Mouse (Mus musculus) regulatory T cell (primary cell): Measurements from ENCODE around the gene Polr3b.

ENCODE experiments used
- in situ Hi-C: fragments of 300-600 bp; cut with MboI, MseI; formaldehyde crosslinking; loops from one replicate; pipeline ENCODE4 v1.15.1; 2025; ENCODE audit warnings: high pct_unique_total_duplicates

Polr3b gene

GRCm38 (mm10) chr10:84621826-84622790, at the start of gene Polr3b:
Gene Polr3b, plus strand, starts transcription at chr10:84622292.
- in situ Hi-C loops: no loop called here

GRCm38 (mm10) chr10:84573671-84574420, 48.2 kb upstream of the Polr3b start:
- in situ Hi-C loops: no loop called here

DNA sequence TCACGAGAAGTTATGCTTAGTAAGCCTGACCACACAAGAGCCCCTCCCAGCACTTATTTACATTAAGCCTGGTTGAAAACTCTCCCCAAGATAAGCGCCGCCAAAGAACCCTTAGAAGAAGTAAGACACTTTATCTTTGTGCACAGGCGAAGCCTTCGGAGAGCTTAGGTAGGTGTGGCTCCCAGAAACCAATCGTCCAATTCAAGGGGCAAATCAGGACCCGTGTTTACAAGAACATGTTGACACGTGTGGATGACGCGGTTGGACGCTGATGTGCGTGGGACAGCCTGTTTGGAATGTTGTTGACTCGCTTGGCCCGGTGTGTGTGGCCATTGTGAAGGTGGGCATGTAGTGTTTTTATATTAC, 46.1 kb upstream of the Polr3b start:
- in situ Hi-C loops: no loop called here

DNA sequence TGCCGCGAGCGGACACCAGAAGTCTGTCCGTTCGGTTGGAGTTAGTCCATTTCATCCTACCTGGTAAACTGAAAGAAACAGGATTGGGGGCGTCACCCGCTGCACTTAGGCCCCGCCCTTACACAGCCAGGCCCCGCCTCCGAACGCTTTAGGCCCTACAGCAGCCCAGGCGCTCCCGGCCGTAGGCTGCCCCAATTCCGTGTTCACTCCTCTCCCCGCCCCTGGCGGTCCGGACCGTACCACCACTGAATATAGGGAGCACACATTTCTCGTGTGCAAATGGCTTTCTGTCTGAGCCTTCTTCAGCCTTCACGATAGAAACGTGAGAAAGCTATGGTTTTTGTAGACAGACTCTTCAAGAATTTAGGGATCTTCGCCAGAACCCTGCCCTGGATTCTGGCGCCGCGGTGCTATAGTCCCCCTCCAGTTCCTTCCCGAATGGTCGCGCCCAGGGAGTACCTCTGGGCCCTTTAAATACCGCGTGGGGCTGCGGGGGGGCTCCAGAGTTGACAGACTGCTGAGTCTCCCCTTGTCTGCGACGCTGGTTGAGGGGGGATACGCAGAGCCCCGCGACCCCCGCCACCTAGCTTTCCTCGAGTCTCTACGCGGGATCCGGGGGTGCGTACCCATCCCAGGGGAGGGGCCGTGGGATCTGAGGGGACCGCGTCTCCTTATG, 45.6 kb upstream of the Polr3b start, which contains the start of gene Tcp11l2:
Gene Tcp11l2 (plus strand): TSS at position 232 of the 676 bp plus-strand sequence.
- in situ Hi-C loops: no loop called here

- in situ Hi-C loops: no loop called here
These were observed 44.9 kb upstream of the Polr3b start for GRCm38 (mm10) chr10:84577071-84577727.

- in situ Hi-C loops: no loop called here
These were observed 43.4 kb upstream of the Polr3b start for GRCm38 (mm10) chr10:84578738-84579137.

DNA sequence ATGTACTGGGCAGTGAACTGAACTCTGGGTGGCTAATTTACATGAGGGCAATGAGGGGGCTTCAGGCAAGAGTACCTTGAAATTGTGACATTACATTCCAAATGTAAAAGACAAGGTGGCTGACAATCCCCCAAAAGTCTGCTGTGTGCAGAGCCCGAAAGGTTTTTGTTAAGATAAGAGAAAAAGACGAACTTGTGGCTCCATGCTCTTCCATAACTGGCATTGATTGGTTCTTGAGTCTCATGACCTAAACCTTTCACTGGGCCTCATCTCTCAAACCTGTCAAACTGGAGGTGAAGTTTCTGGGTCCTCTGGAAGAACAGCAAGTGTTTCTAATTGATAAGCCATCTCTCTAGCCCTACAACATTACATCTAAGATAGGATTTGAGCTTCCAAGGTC, 42.6 kb upstream of the Polr3b start:
- in situ Hi-C loops: no loop called here

- in situ Hi-C loops: no loop called here
These were observed 40.9 kb upstream of the Polr3b start for GRCm38 (mm10) chr10:84581191-84581590.

- in situ Hi-C loops: no loop called here
These were observed 39.9 kb upstream of the Polr3b start for GRCm38 (mm10) chr10:84582236-84582635.

DNA sequence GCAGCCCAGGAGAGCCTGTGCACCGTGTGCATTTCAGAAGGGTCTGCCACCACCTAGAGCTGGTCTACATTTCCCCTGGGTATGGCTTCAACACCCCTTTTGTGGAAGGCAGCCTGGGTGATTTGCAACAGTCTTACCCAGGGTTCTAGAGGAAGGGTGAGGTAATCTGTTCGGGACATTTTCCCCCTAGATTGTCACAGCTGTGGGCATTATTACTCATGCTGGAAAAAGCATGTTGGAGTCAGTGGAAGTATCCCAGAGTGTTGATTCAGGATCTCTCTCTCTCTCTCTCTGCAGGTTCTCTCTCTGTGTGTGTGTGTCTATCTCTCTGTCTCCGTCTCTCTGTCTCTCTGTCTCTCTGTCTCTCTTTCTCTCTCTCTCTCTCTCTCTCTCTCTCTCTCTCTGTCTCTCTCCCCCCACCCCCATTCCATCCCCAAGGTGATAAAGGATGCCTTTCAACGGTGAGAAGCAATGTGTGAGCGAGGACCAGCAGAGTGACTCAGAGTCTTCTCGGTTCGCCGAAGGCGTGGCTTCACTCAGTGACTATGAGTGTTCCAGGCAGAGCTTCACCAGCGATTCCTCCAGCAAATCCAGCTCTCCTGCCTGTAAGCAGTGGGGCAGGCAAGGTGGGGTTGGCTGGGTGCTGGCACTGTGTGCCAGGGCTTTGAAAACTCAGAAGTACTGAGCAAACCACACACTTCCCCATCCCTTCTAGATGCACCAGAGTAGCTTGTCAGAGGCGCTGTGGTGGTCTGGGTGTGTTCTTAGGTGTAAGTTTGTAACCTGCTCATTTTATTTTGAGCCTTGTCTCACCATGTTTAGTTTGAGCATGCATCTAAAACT, 37.4 kb upstream of the Polr3b start:
- in situ Hi-C loops: no loop called here

- in situ Hi-C loops: no loop called here
These were observed 36.8 kb upstream of the Polr3b start for GRCm38 (mm10) chr10:84585294-84585650.

DNA sequence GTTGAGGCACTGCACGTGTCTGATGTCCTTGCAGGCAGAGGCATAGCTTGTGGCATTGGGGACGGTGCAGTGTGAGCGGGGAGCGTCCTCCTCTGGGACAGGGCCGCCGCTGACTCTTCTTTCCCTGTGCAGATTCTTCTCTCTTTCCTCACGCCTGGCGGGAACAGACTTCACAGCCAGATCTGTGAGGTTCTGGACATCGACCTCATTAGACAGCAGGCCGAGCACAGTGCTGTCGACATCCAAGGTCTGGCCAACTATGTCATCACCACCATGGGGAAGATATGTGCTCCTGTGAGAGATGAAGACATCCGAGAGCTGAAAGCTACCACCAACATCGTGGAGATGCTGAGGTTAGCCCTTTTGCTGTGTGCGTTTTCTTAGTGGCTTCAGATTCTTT, 31.1 kb upstream of the Polr3b start:
- in situ Hi-C loops: no loop called here

- in situ Hi-C loops: no loop called here
These were observed 30.4 kb upstream of the Polr3b start for GRCm38 (mm10) chr10:84591640-84592148.

- in situ Hi-C loops: no loop called here
These were observed 29.3 kb upstream of the Polr3b start for GRCm38 (mm10) chr10:84592745-84593144.

DNA sequence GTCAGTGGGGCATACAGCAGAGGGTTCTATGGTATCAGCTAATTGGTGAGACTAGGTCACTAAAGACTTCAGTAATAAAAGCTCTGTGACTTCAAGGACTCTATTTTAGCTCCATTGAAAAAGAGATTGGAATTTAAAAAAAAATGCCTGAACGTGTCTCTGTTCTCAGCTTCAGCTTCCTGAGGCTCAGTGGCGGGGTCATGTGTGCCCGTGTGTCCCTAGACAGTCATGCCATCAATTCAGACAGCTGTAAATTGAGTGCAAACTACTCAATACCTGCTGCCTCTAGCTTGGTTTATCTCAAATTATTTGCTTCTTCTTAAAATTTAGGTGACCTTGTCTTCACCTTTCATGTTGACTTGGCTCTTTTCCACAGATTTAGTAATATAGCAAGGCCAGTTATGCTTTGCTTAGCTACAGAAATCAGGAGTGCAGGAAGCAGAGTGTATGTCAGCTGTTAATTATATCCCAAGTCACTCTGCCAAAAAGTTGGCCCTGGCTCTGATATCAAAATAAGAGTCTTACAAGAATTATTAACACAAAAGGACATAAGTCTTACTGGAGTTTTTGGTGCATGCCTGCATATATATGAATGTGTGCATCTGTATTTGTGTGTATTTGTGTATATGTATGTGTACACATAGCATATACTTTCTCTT, 24.8 kb upstream of the Polr3b start:
- in situ Hi-C loops: no loop called here

DNA sequence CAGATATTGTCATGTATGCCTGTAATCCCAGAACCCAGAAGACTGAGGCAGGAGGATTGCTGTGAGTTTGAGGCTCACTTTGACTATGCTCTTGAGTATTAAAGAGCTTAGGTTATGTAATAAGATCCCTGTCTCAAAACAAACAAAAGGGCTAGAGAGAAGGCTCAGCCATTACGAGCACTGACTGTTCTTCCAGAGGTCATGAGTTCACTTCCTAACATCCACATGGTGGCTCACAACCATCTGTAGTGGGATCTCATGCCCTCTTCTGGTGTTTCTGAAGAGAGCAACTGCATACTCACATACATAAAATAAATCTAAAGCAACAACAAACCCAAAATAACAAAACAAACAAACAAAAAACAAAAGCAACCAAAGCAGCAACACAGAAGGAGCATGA, 23.9 kb upstream of the Polr3b start:
- in situ Hi-C loops: no loop called here

DNA sequence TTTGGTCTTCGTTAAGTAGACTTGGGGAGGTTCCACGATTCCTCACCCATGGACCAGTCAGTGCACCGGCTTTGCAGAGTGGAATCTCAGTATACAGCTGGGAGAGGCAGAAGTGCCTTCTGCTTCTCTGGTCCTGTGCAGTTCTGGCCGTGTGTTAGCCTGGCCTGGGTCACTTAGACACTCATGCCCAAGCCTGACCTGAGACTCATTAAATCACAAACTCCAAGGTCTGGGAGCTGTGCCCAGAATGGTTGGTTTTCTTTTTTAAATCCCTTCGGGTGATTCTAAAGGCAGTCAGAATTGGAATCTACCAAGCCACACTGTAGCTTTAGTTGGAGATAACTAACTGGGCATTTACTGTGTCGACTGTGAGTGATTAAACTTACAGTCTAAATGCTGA, 22.0 kb upstream of the Polr3b start:
- in situ Hi-C loops: no loop called here

DNA sequence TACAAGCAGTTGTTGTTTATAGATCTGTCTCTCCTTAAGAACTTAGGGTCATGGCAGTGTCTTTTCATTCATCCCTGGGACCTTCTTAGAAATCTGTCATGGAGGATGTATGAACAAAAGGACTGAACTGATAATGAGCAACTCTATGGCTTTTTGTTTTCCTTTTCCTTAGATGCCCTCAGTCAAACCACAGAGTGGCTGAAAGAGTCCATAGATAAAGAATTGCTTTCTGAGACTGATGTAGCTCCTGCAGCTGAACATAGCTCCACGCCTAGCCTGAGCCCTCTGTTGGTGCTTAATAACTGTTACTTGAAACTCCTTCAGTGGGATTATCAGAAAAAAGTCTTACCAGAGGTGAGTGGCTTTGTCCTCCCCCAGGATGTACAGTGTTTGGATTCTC, 17.8 kb upstream of the Polr3b start:
- in situ Hi-C loops: no loop called here

DNA sequence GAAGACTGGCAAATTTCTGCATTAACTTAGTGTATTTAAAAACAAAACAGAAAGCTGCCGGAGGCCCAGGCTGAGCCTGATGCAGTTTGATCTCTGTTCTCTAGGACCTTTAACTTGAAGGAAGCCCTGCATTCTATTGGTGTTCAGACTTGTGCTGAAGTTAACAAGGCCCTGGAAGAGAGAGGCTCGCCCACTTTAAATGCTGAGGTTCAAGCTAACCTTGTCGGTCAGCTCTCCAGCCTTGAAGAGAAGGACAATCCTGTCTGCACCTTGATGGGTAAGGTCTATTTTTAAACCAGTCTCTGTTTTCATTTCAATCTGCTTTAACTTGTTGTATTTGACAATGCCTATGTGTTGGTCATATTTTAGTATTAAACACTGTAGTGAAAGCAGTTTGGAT, 13.7 kb upstream of the Polr3b start:
- in situ Hi-C loops: no loop called here

DNA sequence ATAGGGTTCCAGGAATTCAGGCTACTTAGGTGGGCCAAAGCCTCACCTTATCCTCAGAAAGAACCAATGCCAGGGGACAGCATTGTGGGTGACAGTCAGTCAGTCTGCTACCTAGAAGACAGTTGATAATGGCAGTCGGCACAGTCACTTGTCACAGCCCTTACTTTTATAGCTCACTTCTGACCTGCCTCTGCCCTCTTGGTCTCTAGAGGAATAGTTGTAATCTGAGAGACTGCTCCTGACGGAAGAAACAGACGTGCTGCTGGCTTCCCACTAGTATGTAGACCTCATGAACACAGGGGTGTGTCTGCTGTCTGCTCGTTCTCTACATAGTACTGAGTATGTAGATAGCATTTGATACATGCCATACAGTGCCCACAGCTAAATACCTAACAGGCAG, 11.8 kb upstream of the Polr3b start:
- in situ Hi-C loops: no loop called here
